Mouse (Mus musculus) olfactory bulb, adult 2 months (tissue): Measurements from ENCODE around the gene Irak3. TPM values are rescaled to one million over a fixed set of nuclear protein-coding genes. Genes with fewer than 3 reads are reported as not detected.
"Not testable (repeated sequence)": the region's sequence is repeated elsewhere in the genome, so short reads cannot be mapped to it uniquely, and the experiment has no call there.

Experiments used
- H3K27ac ChIP-seq: fragments of 200-500 bp; 2 replicates; pipeline ENCODE4 v1.5.1; 2012; ENCODE audit warnings: low read depth, low read length; ENCODE audit not compliant: insufficient read depth
- H3K4me1 ChIP-seq: fragments of 200-500 bp; 2 replicates; pipeline ENCODE4 v1.6.1; 2012; ENCODE audit warnings: low read length; ENCODE audit not compliant: control insufficient read depth, insufficient read depth
- H3K4me3 ChIP-seq: fragments of 200-500 bp; 2 replicates; pipeline ENCODE4 v1.5.1; 2012; ENCODE audit warnings: mild to moderate bottlenecking, low read depth, low read length, moderate library complexity; ENCODE audit not compliant: insufficient read depth
- CTCF ChIP-seq: fragments of 200-500 bp; IDR thresholded peaks from 2 replicates; pipeline ENCODE4 v1.5.1; 2012; ENCODE audit warnings: low read depth, mild to moderate bottlenecking, low read length, moderate library complexity; ENCODE audit not compliant: insufficient read depth
- POLR2A ChIP-seq: fragments of 200-500 bp; IDR thresholded peaks from 2 replicates; pipeline ENCODE4 v1.6.1; 2012; ENCODE audit warnings: mild to moderate bottlenecking, low read depth, low read length, moderate library complexity; ENCODE audit not compliant: insufficient read depth
- WGBS: fragments of 180-500 bp; shearing (Covaris S2); methylation state at CpG from one replicate; pipeline ENCODE4 v1.1.7; 2018; 5-methylcytosine and 5-hydroxymethylcytosine counted together
- polyA plus RNA-seq: library from polyadenylated mRNA; stranded (reverse); fragments of >200 nt; gene quantifications from 2 replicates; pipeline ENCODE4 v1.2.4, GENCODE M21; 2012; ENCODE audit warnings: low replicate concordance; ENCODE audit not compliant: missing spikeins, insufficient read depth, insufficient read length

Gene Irak3
- polyA plus RNA-seq, 1 experiment = not detected

GRCm38 (mm10) chr10:120226871-120227661 lies 25.1 kb upstream of the Irak3 start, which contains the start of gene Llph:
Llph (plus strand) TSS chr10:120227070.
- H3K4me3 ChIP-seq = peak within 1 kb of the TSS; percentile 56
- H3K4me1 ChIP-seq = peaks cover 7% of the 10 kb centered on the region; the same call in 1 of the 2 replicates
- TF ChIP-seq POLR2A (peak; percentile 72), CTCF (no peak)
- WGBS = under 1% methylated on average over 57 of the region's 57 CpGs
- no peak within 1 kb of the TSS for H3K27ac ChIP-seq

GRCm38 (mm10) chr10:120220776-120221175 lies 18.8 kb upstream of the Irak3 start:
- Histone ChIP-seq H3K27ac (no peak overlapping the region), H3K4me1 (no peaks in the 10 kb centered on the region), H3K4me3 (no peak overlapping the region)
- WGBS = 90% methylated on average over 7 of the region's 7 CpGs
- TF ChIP-seq POLR2A = no peak
- TF ChIP-seq CTCF = no peak

- TF ChIP-seq CTCF (no peak), POLR2A (no peak)
- no peaks in the 10 kb centered on the region for H3K4me1 ChIP-seq
- no peak overlapping the region for H3K4me3 ChIP-seq
- 81% methylated on average over 14 of the region's 14 CpGs for WGBS
- H3K27ac ChIP-seq = no peak overlapping the region
These were observed 17.8 kb upstream of the Irak3 start for GRCm38 (mm10) chr10:120219578-120220359.

GRCm38 (mm10) chr10:120218996-120219395 lies 17.1 kb upstream of the Irak3 start:
- TF ChIP-seq CTCF (no peak), POLR2A (no peak)
- H3K4me1 ChIP-seq = no peaks in the 10 kb centered on the region
- WGBS = 97% methylated on average over 10 of the region's 10 CpGs
- no peak overlapping the region for H3K4me3 ChIP-seq
- no peak overlapping the region for H3K27ac ChIP-seq

GRCm38 (mm10) chr10:120217099-120217498 lies 15.2 kb upstream of the Irak3 start:
- 75% methylated on average over 1 of the region's 1 CpGs for WGBS
- not testable (repeated sequence) for H3K4me3 ChIP-seq, H3K4me1 ChIP-seq, H3K27ac ChIP-seq

GRCm38 (mm10) chr10:120210096-120210495 lies 8.2 kb upstream of the Irak3 start:
- no peak for TF ChIP-seq CTCF
- TF ChIP-seq POLR2A = no peak
- Histone ChIP-seq H3K27ac (no peak overlapping the region), H3K4me1 (peaks cover 4% of the 10 kb centered on the region; the same call in 1 of the 2 replicates), H3K4me3 (no peak overlapping the region)
- 90% methylated on average over 3 of the region's 3 CpGs for WGBS

GRCm38 (mm10) chr10:120209539-120209925 lies 7.6 kb upstream of the Irak3 start:
- Histone ChIP-seq H3K27ac (no peak overlapping the region), H3K4me1 (peaks cover 4% of the 10 kb centered on the region; the same call in 1 of the 2 replicates), H3K4me3 (0 out of 2 replicates have a peak overlapping the region, but pooled peaks have one; percentile 98)
- 61% methylated on average over 6 of the region's 6 CpGs for WGBS
- TF ChIP-seq POLR2A (no peak), CTCF (no peak)

- WGBS = 2% methylated on average over 53 of the region's 53 CpGs
- TF ChIP-seq POLR2A (no peak), CTCF (no peak)
- Histone ChIP-seq H3K4me1 (peaks cover 4% of the 10 kb centered on the region; the same call in 1 of the 2 replicates), H3K27ac (peak overlapping the region; percentile 56; the same call in 1 of the 2 replicates), H3K4me3 (peak overlapping the region; percentile 98)
These were observed 6.9 kb upstream of the Irak3 start for GRCm38 (mm10) chr10:120208575-120209538.
